In genomic region chr1:186224231-186224630, GRCm38 (mm10) we compare ENCODE assay signal across 18 mouse cellular contexts.
A peak's percentile ranks its signal among the peaks of the same experiment; 100 is the strongest.
DNase-seq lines count a peak whose midpoint lies in the region; ATAC-seq lines count a peak whose summit lies in the region.
"Had no signal": no experiment of that assay in that cellular context is flagged by ENCODE, and none has a peak within 500 bp of the region (broad histone marks: within the 10 kb centered on the region; RNA-seq: fewer than 3 reads in every experiment).

No protein-coding gene starts in this region.

- 40% methylated on average over 5 of the region's 5 CpGs for WGBS in heart, embryonic 11.5 days (ENCODE audit: insufficient replicate concordance)
- 34% methylated on average over 5 of the region's 5 CpGs for WGBS in kidney, embryonic 15.5 days
- 73% methylated on average over 5 of the region's 5 CpGs for WGBS in limb, embryonic 10.5 days

- DNase-seq in heart, adult 8-10 months (ENCODE audit: low spot score): no peak
- no peak for DNase-seq in kidney, adult 18-20 months
- peak; percentile 40 for DNase-seq in embryo, embryonic 10.5 days (ENCODE audit: low spot score)
- DNase-seq in limb, embryonic 10.5 days (ENCODE audit: low spot score): no peak
- DNase-seq in neural tube, embryonic 10.5 days (ENCODE audit: extremely low spot score, low spot score): no peak
- no peak for DNase-seq in left cerebral cortex, adult 18-20 months (ENCODE audit: low spot score in 2 of 2)
- DNase-seq: cerebellum, adult 9-11 months; kidney, adult 8-10 months; lung, postnatal 14 days; thymus, postnatal 4 days had no signal

- no peak for ATAC-seq in heart, embryonic 11.5 days (replicated peaks; ENCODE audit: insufficient number of reproducible peaks, low FRiP score, low TSS enrichment)
- no peak for ATAC-seq in kidney, embryonic 15.5 days (replicated peaks; ENCODE audit: low FRiP score)
- ATAC-seq: forebrain, embryonic 14.5 days; Patski had no signal

- H3K4me2 ChIP-seq in heart, embryonic 11.5 days: no peak overlapping the region
- no peak overlapping the region for H3K4me2 ChIP-seq in kidney, embryonic 15.5 days
- H3K4me2 ChIP-seq: embryonic facial prominence, embryonic 15.5 days; hindbrain, embryonic 13.5 days; liver, embryonic 11.5 days; neural tube, embryonic 15.5 days had no signal

- 0 out of 2 replicates have a peak overlapping the region, but pooled peaks have one; percentile 29 for H3K27ac ChIP-seq in heart, embryonic 11.5 days (ENCODE audit: low read depth, low read length)
- 0 out of 2 replicates have a peak overlapping the region, but pooled peaks have one; percentile 48 for H3K27ac ChIP-seq in kidney, embryonic 15.5 days
- H3K27ac ChIP-seq in limb, embryonic 10.5 days: peak overlapping the region; percentile 70
- H3K27ac ChIP-seq: neural tube, embryonic 15.5 days had no signal

- no peaks in the 10 kb centered on the region for H3K36me3 ChIP-seq in heart, embryonic 11.5 days (ENCODE audit: control insufficient read depth, insufficient read depth, low read length)
- H3K36me3 ChIP-seq in kidney, embryonic 15.5 days: no peaks in the 10 kb centered on the region
- H3K36me3 ChIP-seq in limb, embryonic 10.5 days: no peaks in the 10 kb centered on the region
- H3K36me3 ChIP-seq: embryonic facial prominence, embryonic 15.5 days; hindbrain, embryonic 13.5 days; neural tube, embryonic 15.5 days had no signal

- peaks cover 8% of the 10 kb centered on the region; the same call in 1 of the 2 replicates for H3K4me1 ChIP-seq in heart, embryonic 11.5 days (ENCODE audit: control insufficient read depth, insufficient read depth, low read length)
- H3K4me1 ChIP-seq in kidney, embryonic 15.5 days: peaks cover 12% of the 10 kb centered on the region
- H3K4me1 ChIP-seq in limb, embryonic 10.5 days: peaks cover 13% of the 10 kb centered on the region

- no peaks in the 10 kb centered on the region for H3K27me3 ChIP-seq in heart, embryonic 11.5 days (ENCODE audit: control insufficient read depth, insufficient read depth, low read length)
- H3K27me3 ChIP-seq in kidney, embryonic 15.5 days: no peaks in the 10 kb centered on the region
- no peaks in the 10 kb centered on the region for H3K27me3 ChIP-seq in limb, embryonic 10.5 days (ENCODE audit: low read depth, poor library complexity, severe bottlenecking)
- H3K27me3 ChIP-seq: embryonic facial prominence, embryonic 15.5 days; hindbrain, embryonic 13.5 days; neural tube, embryonic 15.5 days; Patski had no signal

- no peak overlapping the region for H3K4me3 ChIP-seq in heart, embryonic 11.5 days (ENCODE audit: low read depth, low read length)
- H3K4me3 ChIP-seq in kidney, embryonic 15.5 days (replicated peaks): no peak overlapping the region
- H3K4me3 ChIP-seq in limb, embryonic 10.5 days: no peak overlapping the region
- H3K4me3 ChIP-seq: embryonic facial prominence, embryonic 15.5 days; hindbrain, embryonic 13.5 days; neural tube, embryonic 15.5 days had no signal

- H3K9ac ChIP-seq in heart, embryonic 11.5 days (ENCODE audit: low read depth, low read length): no peak overlapping the region
- no peak overlapping the region for H3K9ac ChIP-seq in kidney, embryonic 15.5 days
- H3K9ac ChIP-seq: embryonic facial prominence, embryonic 15.5 days; hindbrain, embryonic 13.5 days; neural tube, embryonic 15.5 days had no signal

- H3K9me3 ChIP-seq in heart, embryonic 11.5 days (replicated peaks; ENCODE audit: control insufficient read depth, low read length): no peaks in the 10 kb centered on the region
- no peaks in the 10 kb centered on the region for H3K9me3 ChIP-seq in kidney, embryonic 15.5 days (replicated peaks)
- H3K9me3 ChIP-seq in limb, embryonic 10.5 days (replicated peaks): no peaks in the 10 kb centered on the region
- H3K9me3 ChIP-seq: embryonic facial prominence, embryonic 15.5 days; neural tube, embryonic 15.5 days had no signal
